ENCODE assay signal across 10 mouse cellular contexts in the genomic region with DNA sequence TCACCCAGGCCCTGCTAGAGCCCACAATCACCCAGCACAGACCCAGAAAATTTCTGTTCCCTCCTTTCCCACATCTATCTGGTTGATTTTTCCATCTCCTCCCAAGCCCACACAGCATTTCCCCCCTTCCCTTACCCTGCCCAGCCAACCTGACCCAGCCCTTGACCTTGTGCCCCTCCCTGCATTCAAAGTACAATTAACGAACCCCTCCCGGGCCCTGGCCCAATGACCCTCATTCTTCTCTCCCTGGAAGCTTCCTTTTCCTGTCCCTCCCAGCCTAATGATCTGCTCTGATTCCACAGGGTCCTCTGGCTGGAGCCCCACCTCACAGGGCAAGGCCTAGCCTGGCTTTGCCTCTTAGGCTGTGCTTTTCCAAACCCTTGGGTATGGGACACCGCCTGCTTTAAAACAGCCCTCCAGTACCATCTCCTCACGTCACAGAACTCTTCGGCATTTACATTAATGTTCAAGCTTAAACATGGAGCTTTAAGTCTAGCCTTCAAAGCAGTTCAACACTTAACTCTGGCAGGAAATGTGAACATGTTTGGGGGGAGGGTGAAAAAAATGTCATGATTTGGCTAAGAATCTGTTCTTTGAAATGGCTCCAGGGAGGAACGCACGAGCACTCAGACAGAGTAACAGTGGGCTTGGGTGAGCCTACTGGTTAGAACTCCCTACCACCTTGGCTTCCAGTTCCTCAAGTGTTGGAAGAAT.
DNase-seq lines count a peak whose midpoint lies in the region; ATAC-seq lines count a peak whose summit lies in the region.
"Had no signal": no experiment of that assay in that cellular context is flagged by ENCODE, and none has a peak within 500 bp of the region (broad histone marks: within the 10 kb centered on the region; RNA-seq: fewer than 3 reads in every experiment).

No protein-coding gene starts in this region.

- peak; percentile 51 for DNase-seq in thymus, postnatal 0 days (ENCODE audit: low spot score)
- no peak for DNase-seq in thymus, postnatal 10 days (ENCODE audit: low spot score in 2 of 2)
- DNase-seq in kidney, postnatal 25 days, result peak; percentile 64 to 76
- DNase-seq in right cerebral cortex, postnatal 10 days (ENCODE audit: low spot score in 2 of 2), result no peak
- no peak for DNase-seq in right cerebral cortex, postnatal 4 days
- DNase-seq in layer of hippocampus, adult 8-10 months (ENCODE audit: low spot score in 2 of 2), result no peak
- no peak for DNase-seq in frontal cortex, postnatal 36 days (ENCODE audit: low spot score in 2 of 2)

- WGBS in heart, embryonic 13.5 days, result 64% methylated on average over 7 of the region's 7 CpGs

- H3K27ac ChIP-seq in heart, embryonic 13.5 days (replicated peaks), result peak overlapping the region; percentile 71
- H3K27ac ChIP-seq: forebrain, embryonic 12.5 days; liver, embryonic 14.5 days had no signal

- H3K4me3 ChIP-seq in heart, embryonic 13.5 days, result no peak overlapping the region
- H3K4me3 ChIP-seq: forebrain, embryonic 12.5 days had no signal

- no peak overlapping the region for H3K4me2 ChIP-seq in heart, embryonic 13.5 days
- H3K4me2 ChIP-seq: forebrain, embryonic 12.5 days had no signal

- no peaks in the 10 kb centered on the region for H3K36me3 ChIP-seq in heart, embryonic 13.5 days
- H3K36me3 ChIP-seq: forebrain, embryonic 12.5 days had no signal

- peak; percentile 37 for ATAC-seq in heart, embryonic 13.5 days (ENCODE audit: extremely low read depth, insufficient number of reproducible peaks, low FRiP score, low TSS enrichment)

- H3K9ac ChIP-seq in heart, embryonic 13.5 days, result no peak overlapping the region
- H3K9ac ChIP-seq: forebrain, embryonic 12.5 days; liver, embryonic 14.5 days had no signal

- H3K4me1 ChIP-seq in heart, embryonic 13.5 days, result peaks cover 59% of the 10 kb centered on the region

- no peaks in the 10 kb centered on the region for H3K27me3 ChIP-seq in heart, embryonic 13.5 days (replicated peaks)
- H3K27me3 ChIP-seq: forebrain, embryonic 12.5 days had no signal

- no peaks in the 10 kb centered on the region for H3K9me3 ChIP-seq in heart, embryonic 13.5 days
- H3K9me3 ChIP-seq: forebrain, embryonic 12.5 days had no signal

Comparison
In these comparisons a context has a peak if more than half of its experiments do, and no peak if none do; other contexts are left out.
1. DNase-seq: peak in thymus, postnatal 0 days (single experiment) and kidney, postnatal 25 days (2 of 2); none in thymus, postnatal 10 days (0 of 2), right cerebral cortex, postnatal 10 days (0 of 2), right cerebral cortex, postnatal 4 days (single experiment), layer of hippocampus, adult 8-10 months (0 of 2) and frontal cortex, postnatal 36 days (0 of 2).